Mouse (Mus musculus): ENCODE results near the gene Pnkd. TPM values are rescaled to one million over a fixed set of nuclear protein-coding genes. Genes with fewer than 3 reads are reported as not detected.

The Pnkd gene
- total and polyA plus RNA-seq, 3 experiments, result 27.7 to 186 (median 30.5) TPM

GRCm38 (mm10) chr1:74275015-74275414 lies 9.7 kb upstream of the Pnkd start:
- TF ChIP-seq CTCF (IDR thresholded peaks at IDR 0.05; ENCODE audit: low read depth, low read length), result no peak
- TF ChIP-seq POLR2AphosphoS5 (IDR thresholded peaks at IDR 0.05; ENCODE audit: insufficient replicate concordance, low read depth, low read length), result no peak
- no peak for TF ChIP-seq GATA1 (IDR thresholded peaks at IDR 0.05; ENCODE audit: borderline replicate concordance, low read length)
- TF ChIP-seq TAL1 (conservative IDR thresholded peaks at IDR 0.05; ENCODE audit: low read depth, low read length), result no peak
- TF ChIP-seq GATA2 (IDR thresholded peaks at IDR 0.05; ENCODE audit: borderline replicate concordance, low read depth, low read length), result no peak
- H3K4me3 ChIP-seq (ENCODE audit: low read depth, low read length), result no peak overlapping the region
- DNase-seq (ENCODE audit: low spot score) (no peak), ATAC-seq (ENCODE audit: extremely low read depth, insufficient number of reproducible peaks, low FRiP score, poor library complexity, severe bottlenecking) (no peak)
- peaks cover 48% of the 10 kb centered on the region for H3K27me3 ChIP-seq (ENCODE audit: insufficient read depth, low read length)
- H3K4me1 ChIP-seq (ENCODE audit: insufficient read depth, low read depth, low read length), result peaks cover 35% of the 10 kb centered on the region
- no peaks in the 10 kb centered on the region for H3K9me3 ChIP-seq (replicated peaks)
- H3K36me3 ChIP-seq (replicated peaks), result peaks cover 23% of the 10 kb centered on the region

GRCm38 (mm10) chr1:74277041-74277440 lies 7.7 kb upstream of the Pnkd start:
- DNase-seq (ENCODE audit: low spot score) (no peak), ATAC-seq (ENCODE audit: extremely low read depth, insufficient number of reproducible peaks, low FRiP score, poor library complexity, severe bottlenecking) (no peak)
- H3K4me3 ChIP-seq (ENCODE audit: low read depth, low read length), result no peak overlapping the region
- peaks cover 37% of the 10 kb centered on the region for H3K36me3 ChIP-seq (replicated peaks)
- TF ChIP-seq GATA1 (IDR thresholded peaks at IDR 0.05; ENCODE audit: borderline replicate concordance, low read length) (no peak), CTCF (IDR thresholded peaks at IDR 0.05; ENCODE audit: low read depth, low read length) (no peak), TAL1 (conservative IDR thresholded peaks at IDR 0.05; ENCODE audit: low read depth, low read length) (no peak), POLR2AphosphoS5 (IDR thresholded peaks at IDR 0.05; ENCODE audit: insufficient replicate concordance, low read depth, low read length) (no peak), GATA2 (IDR thresholded peaks at IDR 0.05; ENCODE audit: borderline replicate concordance, low read depth, low read length) (no peak)
- peaks cover 48% of the 10 kb centered on the region for H3K27me3 ChIP-seq (ENCODE audit: insufficient read depth, low read length)
- H3K9me3 ChIP-seq (replicated peaks), result no peaks in the 10 kb centered on the region
- peaks cover 46% of the 10 kb centered on the region for H3K4me1 ChIP-seq (ENCODE audit: insufficient read depth, low read depth, low read length)

- ATAC-seq (ENCODE audit: extremely low read depth, insufficient number of reproducible peaks, low FRiP score, poor library complexity, severe bottlenecking) (peak; percentile 58; the same call in 1 of the 2 replicates), DNase-seq (ENCODE audit: low spot score) (peak; percentile 39)
- no peaks in the 10 kb centered on the region for H3K9me3 ChIP-seq (replicated peaks)
- H3K36me3 ChIP-seq (replicated peaks), result peaks cover 47% of the 10 kb centered on the region
- H3K27me3 ChIP-seq (ENCODE audit: insufficient read depth, low read length), result peaks cover 48% of the 10 kb centered on the region
- TF ChIP-seq TAL1 (conservative IDR thresholded peaks at IDR 0.05; ENCODE audit: low read depth, low read length), result peak; percentile 21; the same call in 1 of the 2 replicates
- no peak for TF ChIP-seq GATA1 (IDR thresholded peaks at IDR 0.05; ENCODE audit: borderline replicate concordance, low read length)
- no peak for TF ChIP-seq GATA2 (IDR thresholded peaks at IDR 0.05; ENCODE audit: borderline replicate concordance, low read depth, low read length)
- peaks cover 54% of the 10 kb centered on the region for H3K4me1 ChIP-seq (ENCODE audit: insufficient read depth, low read depth, low read length)
- peak overlapping the region; percentile 11; the same call in 1 of the 2 replicates for H3K4me3 ChIP-seq (ENCODE audit: low read depth, low read length)
Observed at GRCm38 (mm10) chr1:74277883-74278537, 6.7 kb upstream of the Pnkd start.

- Histone ChIP-seq H3K4me3 (ENCODE audit: low read depth, low read length) (peak within 1 kb of the TSS; percentile 16), H3K4me1 (ENCODE audit: insufficient read depth, low read depth, low read length) (peaks cover 58% of the 10 kb centered on the region)
- no peak for TF ChIP-seq TAL1 (conservative IDR thresholded peaks at IDR 0.05; ENCODE audit: low read depth, low read length)
- TF ChIP-seq CTCF (IDR thresholded peaks at IDR 0.05; ENCODE audit: low read depth, low read length), result no peak
Observed at GRCm38 (mm10) chr1:74278538-74278937, 6.2 kb upstream of the Pnkd start, which contains the start of gene Gpbar1. TSS of gene Gpbar1 (plus strand) at chr1:74278550.

GRCm38 (mm10) chr1:74278988-74279387 lies 5.7 kb upstream of the Pnkd start:
- H3K9me3 ChIP-seq (replicated peaks), result no peaks in the 10 kb centered on the region
- TF ChIP-seq TAL1 (conservative IDR thresholded peaks at IDR 0.05; ENCODE audit: low read depth, low read length) (no peak), GATA1 (IDR thresholded peaks at IDR 0.05; ENCODE audit: borderline replicate concordance, low read length) (no peak), CTCF (IDR thresholded peaks at IDR 0.05; ENCODE audit: low read depth, low read length) (no peak), POLR2AphosphoS5 (IDR thresholded peaks at IDR 0.05; ENCODE audit: insufficient replicate concordance, low read depth, low read length) (no peak)
- peak overlapping the region; percentile 16 for H3K4me3 ChIP-seq (ENCODE audit: low read depth, low read length)
- peaks cover 48% of the 10 kb centered on the region for H3K27me3 ChIP-seq (ENCODE audit: insufficient read depth, low read length)
- H3K4me1 ChIP-seq (ENCODE audit: insufficient read depth, low read depth, low read length), result peaks cover 63% of the 10 kb centered on the region
- H3K36me3 ChIP-seq (replicated peaks), result peaks cover 53% of the 10 kb centered on the region
- DNase-seq (ENCODE audit: low spot score) (no peak), ATAC-seq (ENCODE audit: extremely low read depth, insufficient number of reproducible peaks, low FRiP score, poor library complexity, severe bottlenecking) (no peak)

More at GRCm38 (mm10) chr1:74278538-74278937, 6.2 kb upstream of the Pnkd start, which contains the start of gene Gpbar1:
- no peaks in the 10 kb centered on the region for H3K9me3 ChIP-seq (replicated peaks)
- H3K27me3 ChIP-seq (ENCODE audit: insufficient read depth, low read length), result peaks cover 48% of the 10 kb centered on the region
- no peak for ATAC-seq (ENCODE audit: extremely low read depth, insufficient number of reproducible peaks, low FRiP score, poor library complexity, severe bottlenecking)
- peaks cover 50% of the 10 kb centered on the region for H3K36me3 ChIP-seq (replicated peaks)
- DNase-seq (ENCODE audit: low spot score), result no peak

- Histone ChIP-seq H3K27me3 (ENCODE audit: insufficient read depth, low read length) (peaks cover 30% of the 10 kb centered on the region), H3K4me1 (ENCODE audit: insufficient read depth, low read depth, low read length) (peaks cover 71% of the 10 kb centered on the region), H3K4me3 (ENCODE audit: low read depth, low read length) (no peak overlapping the region), H3K9me3 (replicated peaks) (no peaks in the 10 kb centered on the region), H3K36me3 (replicated peaks) (peaks cover 53% of the 10 kb centered on the region)
- DNase-seq (ENCODE audit: low spot score), result no peak
- no peak for ATAC-seq (ENCODE audit: extremely low read depth, insufficient number of reproducible peaks, low FRiP score, poor library complexity, severe bottlenecking)
- TF ChIP-seq GATA2 (IDR thresholded peaks at IDR 0.05; ENCODE audit: borderline replicate concordance, low read depth, low read length) (no peak), CTCF (IDR thresholded peaks at IDR 0.05; ENCODE audit: low read depth, low read length) (no peak), GATA1 (IDR thresholded peaks at IDR 0.05; ENCODE audit: borderline replicate concordance, low read length) (no peak), TAL1 (conservative IDR thresholded peaks at IDR 0.05; ENCODE audit: low read depth, low read length) (no peak), POLR2AphosphoS5 (IDR thresholded peaks at IDR 0.05; ENCODE audit: insufficient replicate concordance, low read depth, low read length) (no peak)
Observed at GRCm38 (mm10) chr1:74280591-74281325, 4.0 kb upstream of the Pnkd start.

Data from G1E (cell line).